Mouse (Mus musculus): ENCODE results near the gene Unc13b.

Unc13b gene

GRCm38 (mm10) chr4:43037860-43038566, 20.7 kb upstream of the Unc13b start:
- no peak for DNase-seq (ENCODE audit: low read depth, low spot score)

GRCm38 (mm10) chr4:43038567-43039495, 19.9 kb upstream of the Unc13b start:
- no peak for DNase-seq (ENCODE audit: low read depth, low spot score)

- DNase-seq (ENCODE audit: low read depth, low spot score), result no peak
Observed at GRCm38 (mm10) chr4:43039609-43040008, 19.1 kb upstream of the Unc13b start.

- DNase-seq (ENCODE audit: low read depth, low spot score), result peak; percentile 93
Observed at GRCm38 (mm10) chr4:43040114-43040572, 18.6 kb upstream of the Unc13b start.

- no peak for DNase-seq (ENCODE audit: low read depth, low spot score)
Observed at GRCm38 (mm10) chr4:43040881-43041547, 17.7 kb upstream of the Unc13b start.

GRCm38 (mm10) chr4:43043644-43044357, 15.0 kb upstream of the Unc13b start:
- peak; percentile 44 for DNase-seq (ENCODE audit: low read depth, low spot score)

GRCm38 (mm10) chr4:43044673-43045072, 14.1 kb upstream of the Unc13b start:
- no peak for DNase-seq (ENCODE audit: low read depth, low spot score)

GRCm38 (mm10) chr4:43045285-43045658, 13.5 kb upstream of the Unc13b start:
- DNase-seq (ENCODE audit: low read depth, low spot score), result no peak

GRCm38 (mm10) chr4:43045659-43046302, 13.0 kb upstream of the Unc13b start, which contains the start of gene Fam214b:
Fam214b (minus strand) TSS chr4:43046220.
- peak; percentile 98 for DNase-seq (ENCODE audit: low read depth, low spot score)

GRCm38 (mm10) chr4:43046607-43047006, 12.1 kb upstream of the Unc13b start:
- DNase-seq (ENCODE audit: low read depth, low spot score), result no peak

- DNase-seq (ENCODE audit: low read depth, low spot score), result peak; percentile 73
Observed at GRCm38 (mm10) chr4:43047231-43047630, 11.5 kb upstream of the Unc13b start.

GRCm38 (mm10) chr4:43052627-43053026, 6.1 kb upstream of the Unc13b start:
- peak; percentile 46 for DNase-seq (ENCODE audit: low read depth, low spot score)

- no peak for DNase-seq (ENCODE audit: low read depth, low spot score)
Observed at GRCm38 (mm10) chr4:43057654-43058053, 1.1 kb upstream of the Unc13b start.

- no peak for DNase-seq (ENCODE audit: low read depth, low spot score)
Observed at GRCm38 (mm10) chr4:43058392-43058752, 381 bp upstream of the Unc13b start.

GRCm38 (mm10) chr4:43059697-43060096, 944 bp downstream of the Unc13b start:
- no peak for DNase-seq (ENCODE audit: low read depth, low spot score)

GRCm38 (mm10) chr4:43060286-43060685, 1.5 kb downstream of the Unc13b start:
- DNase-seq (ENCODE audit: low read depth, low spot score), result no peak

- no peak for DNase-seq (ENCODE audit: low read depth, low spot score)
Observed at GRCm38 (mm10) chr4:43065471-43065870, 6.7 kb downstream of the Unc13b start.

- DNase-seq (ENCODE audit: low read depth, low spot score), result no peak
Observed at GRCm38 (mm10) chr4:43074923-43075322, 16.2 kb downstream of the Unc13b start.

- no peak for DNase-seq (ENCODE audit: low read depth, low spot score)
Observed at GRCm38 (mm10) chr4:43078071-43078718, 19.4 kb downstream of the Unc13b start.

- DNase-seq (ENCODE audit: low read depth, low spot score), result no peak
Observed at GRCm38 (mm10) chr4:43082458-43082857, 23.7 kb downstream of the Unc13b start.
